Mouse (Mus musculus) cerebellum, adult (tissue): ENCODE results near the gene Gja5.
"Not testable (repeated sequence)": the region's sequence is repeated elsewhere in the genome, so short reads cannot be mapped to it uniquely, and the experiment has no call there.

Experiments used
- ATAC-seq: cut with Nextera tagmentation; 2 replicates; pipeline ENCODE4 v1.9.2; 2017; ENCODE audit warnings: mild to moderate bottlenecking, moderate library complexity, mixed read lengths; ENCODE audit not compliant: insufficient number of reproducible peaks, low FRiP score, low TSS enrichment

Gene Gja5

DNA sequence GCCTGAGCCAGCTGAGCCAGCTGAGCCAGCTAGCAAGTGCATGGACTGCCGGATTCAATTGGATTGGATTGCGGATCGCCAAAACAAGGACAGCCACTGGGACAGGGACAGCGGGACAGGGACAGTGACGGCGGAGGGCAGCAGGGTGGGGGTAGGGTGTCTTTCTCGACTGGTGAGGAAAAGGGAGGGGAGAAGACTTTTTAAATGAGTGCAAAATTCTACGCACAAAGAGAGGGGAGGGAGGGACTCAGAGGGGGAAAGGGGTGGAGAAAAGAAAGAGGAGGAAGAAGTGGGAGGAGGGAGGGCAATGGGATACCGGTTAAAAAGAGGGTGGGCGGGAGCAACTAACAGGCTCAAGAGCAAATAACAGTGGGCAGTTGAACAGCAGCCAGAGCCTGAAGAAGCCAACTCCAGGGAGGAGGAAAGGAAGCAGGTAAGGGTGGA lies 127.6 kb downstream of the Gja5 start:
- ATAC-seq, result no peak

DNA sequence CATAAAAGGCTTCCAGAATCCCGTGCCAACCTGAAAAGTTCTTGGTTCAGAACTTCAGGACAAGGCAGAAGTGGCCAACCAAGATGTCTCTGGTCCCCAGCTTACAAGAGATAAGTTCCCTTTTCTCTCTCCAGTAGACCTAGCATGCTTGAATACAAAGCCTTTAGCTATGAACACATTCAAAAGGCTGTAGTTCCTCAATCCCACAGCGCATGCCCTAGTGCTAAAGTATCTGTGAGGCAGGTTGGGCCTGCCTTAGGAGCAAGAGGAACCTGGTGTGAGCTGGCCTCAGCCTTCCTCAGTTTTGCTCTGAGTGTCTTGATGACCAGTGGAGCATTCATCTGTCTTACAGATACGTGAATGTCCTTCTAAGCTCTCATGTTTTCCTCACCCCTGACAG lies 131.1 kb downstream of the Gja5 start:
- no peak for ATAC-seq

DNA sequence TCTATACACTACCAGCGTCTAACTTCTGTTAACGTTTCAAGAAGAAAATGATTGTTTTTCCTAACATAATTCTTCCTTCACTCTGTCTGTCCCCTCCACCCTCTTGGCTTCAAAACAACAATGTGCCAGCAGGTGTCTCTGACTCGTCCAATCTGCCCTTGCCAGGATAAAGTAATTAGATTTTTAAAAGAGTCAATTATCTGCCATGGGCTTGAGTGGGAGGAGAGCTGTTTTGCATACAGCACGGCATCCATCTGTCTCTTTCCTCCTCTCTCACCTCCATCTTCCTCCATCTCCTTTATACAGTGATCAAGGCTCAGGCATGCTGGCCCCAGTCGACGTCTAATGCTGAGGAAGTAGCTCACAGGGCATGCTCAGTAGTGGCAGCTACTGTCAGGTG lies 132.6 kb downstream of the Gja5 start:
- no peak for ATAC-seq

DNA sequence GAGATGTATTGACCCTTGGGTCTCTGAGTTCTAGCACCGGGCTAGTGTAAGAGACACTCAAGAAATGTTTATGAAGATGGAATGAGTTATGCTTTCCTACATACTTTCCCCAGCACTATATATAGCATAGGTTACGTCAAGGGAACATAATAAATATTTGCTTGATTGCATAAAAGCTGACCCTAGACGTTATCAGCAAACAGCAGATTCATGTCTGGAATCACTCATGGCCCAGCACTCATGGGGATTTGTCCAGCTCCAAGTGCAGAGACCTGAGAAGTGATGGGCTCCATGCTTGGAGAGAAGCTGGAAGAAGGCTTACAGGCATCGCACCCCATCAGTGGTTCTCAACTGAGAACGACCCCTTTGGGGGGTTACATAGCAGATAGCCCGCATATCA lies 135.2 kb downstream of the Gja5 start:
- ATAC-seq, result no peak

DNA sequence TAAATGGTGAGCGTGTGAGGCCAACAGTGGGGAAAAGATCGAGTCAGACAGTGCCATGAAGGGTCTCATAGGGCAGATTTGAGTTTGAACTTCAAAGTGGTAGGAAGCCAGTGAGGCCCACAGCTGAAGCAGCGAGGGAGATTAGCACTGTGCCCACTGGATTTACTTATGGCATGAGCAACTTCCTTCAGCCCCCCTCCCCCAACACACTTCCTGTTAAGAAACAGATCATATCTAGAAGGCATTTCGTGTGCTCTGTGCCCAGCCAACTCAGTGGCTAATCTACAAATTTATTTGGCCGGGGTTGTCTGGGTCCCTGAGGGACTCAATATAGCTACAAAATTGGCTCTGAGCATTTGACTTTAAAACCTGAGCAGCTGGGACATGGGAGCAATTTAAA lies 139.7 kb downstream of the Gja5 start:
- no peak for ATAC-seq

DNA sequence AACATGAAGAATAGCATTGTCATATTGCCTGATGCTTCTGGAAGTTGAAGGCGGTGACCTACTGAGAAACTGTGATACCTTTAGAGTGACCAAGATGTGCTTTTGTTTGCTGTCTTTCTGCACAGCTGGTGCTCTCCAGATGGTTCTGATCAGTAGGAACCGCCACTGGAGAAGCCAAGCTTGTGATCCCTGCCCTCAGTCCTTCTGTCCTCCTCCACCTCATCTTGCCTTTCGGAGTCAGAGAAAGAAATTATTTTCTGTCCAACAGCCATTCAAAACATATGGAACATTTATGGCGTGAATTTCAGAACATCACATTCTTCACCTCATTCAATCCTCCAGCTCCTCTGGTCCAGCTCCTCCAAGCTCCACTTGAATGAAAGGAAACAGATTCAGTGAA lies 143.3 kb downstream of the Gja5 start:
- ATAC-seq, result no peak

DNA sequence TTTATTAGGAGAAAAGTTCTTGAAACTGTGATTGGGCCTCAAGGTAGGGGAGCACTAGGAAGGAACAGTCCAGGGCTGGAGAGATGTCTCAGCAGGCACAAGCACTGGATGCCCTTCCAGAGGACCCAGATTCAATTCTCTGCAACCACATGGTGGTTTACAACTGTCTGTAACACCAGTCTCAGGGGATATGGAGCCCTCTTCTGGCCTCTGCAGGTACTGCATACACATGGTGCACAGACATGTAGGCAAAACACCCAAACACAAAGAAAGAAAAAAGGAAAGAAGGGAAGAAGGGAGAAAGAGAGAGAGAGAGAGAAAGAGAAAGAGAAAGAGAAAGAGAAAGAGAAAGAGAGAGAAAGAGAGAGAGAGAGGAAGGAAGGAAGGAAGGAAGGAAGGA lies 143.9 kb downstream of the Gja5 start:
- no peak for ATAC-seq

DNA sequence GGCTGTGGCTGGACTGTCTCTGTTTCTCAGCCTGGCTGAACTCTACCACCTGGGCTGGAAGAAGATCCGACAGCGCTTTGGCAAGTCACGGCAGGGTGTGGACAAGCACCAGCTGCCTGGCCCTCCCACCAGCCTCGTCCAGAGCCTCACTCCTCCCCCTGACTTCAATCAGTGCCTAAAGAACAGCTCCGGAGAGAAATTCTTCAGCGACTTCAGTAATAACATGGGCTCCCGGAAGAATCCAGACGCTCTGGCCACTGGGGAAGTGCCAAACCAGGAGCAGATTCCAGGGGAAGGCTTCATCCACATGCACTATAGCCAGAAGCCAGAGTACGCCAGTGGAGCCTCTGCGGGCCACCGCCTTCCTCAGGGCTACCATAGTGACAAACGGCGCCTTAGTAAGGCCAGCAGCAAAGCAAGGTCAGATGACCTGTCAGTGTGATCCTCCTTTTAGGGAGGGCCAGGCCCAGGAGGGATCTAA lies 146.8 kb downstream of the Gja5 start:
- 0 out of 2 replicates have a peak, but pooled peaks have one; percentile 20 for ATAC-seq

DNA sequence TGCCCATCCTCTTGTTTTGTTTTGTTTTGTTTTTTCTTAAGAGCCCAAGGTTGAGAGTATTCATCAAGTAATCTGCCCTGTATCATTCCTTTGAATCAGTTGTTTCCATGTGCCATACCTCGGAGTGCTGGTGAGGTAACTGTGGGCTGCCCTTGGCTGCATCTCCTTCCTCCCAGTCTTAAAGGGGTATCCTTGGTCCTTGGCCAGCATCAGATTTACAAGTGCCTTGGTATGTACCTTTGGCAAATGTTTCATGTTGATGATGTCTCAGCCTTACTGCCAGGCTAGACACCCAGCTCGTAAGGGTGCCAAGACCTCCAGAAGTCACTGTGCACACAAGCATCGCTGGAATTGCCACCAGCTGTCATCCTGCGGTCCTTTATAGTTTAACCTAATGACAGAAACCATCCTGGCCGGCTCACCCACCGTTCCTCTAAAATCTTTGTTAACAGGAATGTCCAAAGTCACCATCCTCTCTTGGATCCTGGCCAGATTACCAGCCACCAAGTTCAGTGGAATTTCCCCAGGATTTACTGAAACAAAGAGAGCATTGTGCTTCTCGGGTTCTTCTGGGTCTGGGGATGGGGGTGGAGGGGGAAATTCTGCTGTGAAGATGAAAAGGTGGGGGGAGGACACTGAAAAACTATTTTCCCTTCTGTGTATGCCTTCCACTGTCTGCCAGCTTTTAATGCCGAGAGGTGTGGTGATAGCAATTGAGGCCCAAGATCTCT lies 147.7 kb downstream of the Gja5 start:
- no peak for ATAC-seq

DNA sequence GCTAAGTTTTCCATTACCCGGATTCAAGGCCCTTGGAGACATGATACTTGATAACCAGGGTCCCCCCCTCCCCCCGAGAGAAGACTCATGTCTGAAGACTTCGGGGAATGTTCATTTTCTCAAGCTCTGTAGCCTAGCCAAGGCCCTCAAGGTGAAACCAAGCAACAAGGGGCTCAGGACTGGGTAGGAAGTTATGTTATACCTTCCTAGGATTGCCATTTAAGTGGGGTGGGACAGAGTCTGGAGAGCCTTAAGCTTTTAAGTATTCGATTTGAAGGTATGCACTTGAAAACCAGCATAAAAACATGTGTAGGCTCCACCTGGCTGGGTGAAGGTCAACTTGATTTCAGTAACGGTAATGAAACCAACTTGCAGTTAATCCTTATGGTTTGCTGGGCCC lies 154.2 kb downstream of the Gja5 start:
- no peak for ATAC-seq

DNA sequence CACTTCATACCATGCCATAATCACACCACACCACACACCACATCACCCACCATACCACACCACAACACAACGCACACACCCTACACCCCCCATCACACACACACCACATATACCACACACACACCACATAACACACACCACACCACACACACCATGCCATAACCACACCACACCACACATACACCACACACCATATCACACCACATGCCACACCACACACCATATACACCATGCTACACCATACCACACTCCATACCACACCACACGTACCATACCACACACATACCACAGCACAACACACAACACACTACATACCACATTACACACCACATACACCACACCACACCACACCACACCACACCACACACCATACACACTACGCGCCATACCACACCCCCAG lies 155.6 kb downstream of the Gja5 start:
- no peak for ATAC-seq

DNA sequence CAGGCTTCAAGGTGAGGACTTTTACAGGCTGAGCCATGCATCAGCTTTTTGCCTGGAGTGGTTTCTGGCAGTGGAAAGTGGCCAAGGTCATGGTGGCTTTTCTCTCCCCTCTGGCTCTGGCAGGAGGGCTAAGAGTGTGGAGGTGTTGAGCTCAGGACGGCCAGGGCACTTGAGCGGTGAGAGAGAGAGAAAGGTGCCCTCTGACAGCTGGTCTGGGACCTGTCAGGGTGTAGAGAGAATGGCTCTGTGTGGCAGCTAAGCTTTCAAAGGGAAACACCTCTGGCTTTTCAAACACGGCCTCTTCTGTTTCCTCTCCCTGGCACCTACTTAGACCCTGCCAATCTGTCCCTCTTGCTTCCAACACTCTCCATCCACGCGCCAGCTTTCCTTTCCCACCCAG lies 158.3 kb downstream of the Gja5 start:
- no peak for ATAC-seq

DNA sequence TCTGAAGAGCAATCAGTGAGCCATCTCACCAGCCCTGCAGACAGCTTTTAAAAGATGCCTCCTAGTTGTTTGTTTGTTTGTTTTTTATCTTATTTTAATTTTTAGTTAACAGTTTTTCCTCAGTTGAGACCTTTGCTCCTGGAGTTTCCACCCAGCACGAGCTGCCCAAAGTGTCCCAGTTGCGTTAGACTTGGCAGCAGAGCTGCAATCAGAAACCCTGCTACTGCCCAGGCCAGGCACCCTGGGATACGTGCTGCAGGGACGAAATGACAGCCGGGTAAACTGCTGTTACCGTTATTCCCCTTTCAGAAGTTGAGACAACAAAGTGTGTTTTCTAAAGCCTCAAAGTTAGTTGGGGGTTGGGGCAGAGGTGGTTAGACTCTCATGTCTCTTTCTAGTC lies 159.6 kb downstream of the Gja5 start:
- ATAC-seq, result no peak

DNA sequence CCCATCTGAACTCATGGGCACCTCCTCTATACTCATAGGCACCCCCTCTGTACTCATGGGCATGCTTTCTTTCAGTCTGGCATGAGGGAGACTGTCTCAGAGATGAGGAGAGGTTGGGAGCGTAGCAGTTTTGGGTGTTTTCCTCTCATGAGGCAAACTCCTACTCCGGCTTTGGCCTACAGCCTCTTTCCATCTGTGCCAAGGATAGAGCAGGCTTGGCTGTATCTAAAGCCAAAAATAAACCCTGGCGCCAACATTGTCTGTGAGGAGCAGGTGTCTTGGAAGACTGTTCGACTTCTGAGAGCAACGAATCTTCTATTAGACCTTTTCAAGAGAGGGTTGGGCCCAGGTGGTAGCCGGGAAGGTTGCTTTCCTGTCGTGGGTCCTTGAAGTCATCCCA lies 165.1 kb downstream of the Gja5 start:
- ATAC-seq, result peak; percentile 81

DNA sequence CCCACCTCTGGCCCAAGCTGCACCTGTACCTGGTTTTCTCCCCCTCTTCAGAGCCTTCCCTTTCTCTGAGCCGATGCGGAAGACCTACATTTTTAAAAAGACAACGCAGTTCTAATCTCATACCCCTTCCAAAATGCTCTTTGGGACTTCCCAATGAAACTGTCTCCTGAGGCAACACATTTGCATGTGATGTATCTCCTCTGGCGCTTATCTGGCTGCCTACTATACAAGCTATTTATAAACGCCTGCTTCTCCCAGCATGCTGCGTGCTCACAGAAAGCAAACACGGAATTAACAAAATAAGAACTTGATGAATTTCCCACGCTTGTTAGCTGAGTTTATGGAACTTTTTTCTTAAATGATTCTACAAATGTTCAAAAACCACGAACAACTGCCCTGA lies 167.4 kb downstream of the Gja5 start:
- not testable (repeated sequence) for ATAC-seq

DNA sequence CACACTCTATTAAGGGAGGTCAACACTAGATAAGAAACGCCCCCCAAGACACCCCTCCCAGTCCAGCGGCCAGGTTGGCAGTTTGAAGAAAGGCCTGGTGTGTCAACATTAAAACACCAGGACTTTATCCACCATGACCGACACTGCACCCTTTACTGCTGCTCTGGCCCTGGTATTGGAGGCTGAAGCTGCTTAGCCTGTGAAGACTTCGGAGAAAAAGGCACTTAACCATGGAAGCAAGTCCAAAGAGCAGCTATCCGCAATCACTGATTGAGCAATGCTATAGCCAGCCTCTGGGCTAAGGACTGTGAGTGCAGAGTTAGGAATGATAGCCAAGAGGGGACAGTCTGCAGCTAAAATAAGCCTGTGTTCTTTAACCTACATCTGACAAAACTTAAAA lies 167.9 kb downstream of the Gja5 start:
- not testable (repeated sequence) for ATAC-seq

DNA sequence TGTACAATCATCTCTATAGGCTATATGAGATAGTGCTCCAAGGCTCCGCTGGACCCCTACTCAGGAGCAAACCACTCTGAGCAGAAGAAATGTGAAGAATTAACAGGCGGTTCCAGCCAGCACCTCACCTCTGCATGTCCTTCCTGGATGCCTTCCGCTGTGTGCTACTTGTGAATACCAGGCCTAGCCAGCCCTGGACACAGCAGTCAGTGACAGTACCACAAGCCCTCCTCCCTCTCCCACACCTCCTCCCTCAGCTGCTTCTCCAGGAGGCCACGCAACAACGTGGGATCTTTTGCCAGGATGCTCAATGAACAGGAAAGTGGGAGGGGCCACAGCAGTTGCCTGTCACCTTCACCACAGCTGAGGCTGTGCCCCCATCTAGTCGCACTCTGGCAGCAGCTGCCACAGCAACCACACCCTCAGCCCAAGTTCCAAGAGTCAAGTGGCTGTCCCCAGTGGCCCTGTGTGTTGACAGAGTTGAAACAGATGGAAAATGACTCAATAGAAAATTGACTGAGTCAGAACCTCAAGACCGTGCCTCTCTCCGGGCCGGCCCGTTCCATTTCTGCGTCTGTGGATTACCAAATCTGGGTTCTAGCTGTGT lies 171.4 kb downstream of the Gja5 start:
- ATAC-seq, result not testable (repeated sequence)

DNA sequence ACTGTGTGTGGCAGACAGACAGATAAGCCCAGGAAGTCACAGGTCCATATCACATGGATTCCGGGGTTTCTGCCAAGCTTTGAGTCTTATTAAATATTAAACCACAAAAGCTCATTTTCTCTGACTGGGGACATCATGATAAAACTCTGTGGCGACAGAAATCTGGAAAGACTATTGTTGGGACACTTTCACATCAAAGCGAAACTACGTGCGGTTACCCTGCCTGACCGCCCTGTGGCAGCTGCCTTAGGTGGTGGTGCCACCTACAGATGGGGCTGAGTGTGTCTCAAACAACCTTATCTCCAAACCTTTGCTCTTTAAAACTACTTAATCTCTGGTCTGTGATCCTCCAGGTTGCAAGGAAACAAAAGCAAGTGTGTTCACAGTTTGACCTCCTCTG lies 171.9 kb downstream of the Gja5 start:
- peak; percentile 77; the same call in 1 of the 2 replicates for ATAC-seq

DNA sequence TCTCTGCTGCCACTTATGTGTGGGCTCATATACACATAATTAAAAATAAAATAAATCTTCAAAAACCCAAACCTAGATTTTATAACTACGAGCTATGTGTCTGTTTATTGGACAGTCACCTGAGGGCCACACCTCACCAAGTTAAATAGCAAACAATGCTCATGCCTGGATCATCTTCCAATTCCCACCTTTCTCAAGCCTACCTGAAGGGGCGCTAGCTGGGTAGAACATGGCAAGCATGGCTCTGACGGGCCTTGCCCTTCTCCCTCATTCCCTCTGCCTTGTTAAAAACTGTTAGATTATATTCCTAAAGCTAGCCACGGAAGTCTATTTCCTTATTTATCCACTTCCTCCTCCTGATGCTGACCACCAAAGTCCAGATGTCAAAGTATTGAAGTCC lies 173.9 kb downstream of the Gja5 start:
- no peak for ATAC-seq

DNA sequence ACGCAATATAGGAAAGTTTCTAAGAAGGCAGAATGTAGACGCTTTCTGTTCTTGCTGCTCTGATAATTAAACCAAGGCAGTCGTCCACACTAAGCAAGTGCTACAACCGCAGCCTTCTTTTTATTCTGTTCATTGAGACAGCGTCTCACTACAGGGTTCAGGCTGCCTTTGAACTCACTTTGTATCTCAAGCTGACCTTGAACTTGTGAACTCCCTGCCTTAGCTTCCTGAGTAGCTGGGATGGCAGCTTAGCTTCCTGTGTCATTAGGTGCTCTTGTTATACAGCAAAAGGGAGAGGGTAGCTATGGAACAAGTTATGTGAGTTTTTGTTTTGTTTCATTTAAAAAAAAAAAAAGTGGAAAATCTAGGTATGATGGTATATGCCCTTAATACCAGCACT lies 177.7 kb downstream of the Gja5 start:
- ATAC-seq, result no peak

DNA sequence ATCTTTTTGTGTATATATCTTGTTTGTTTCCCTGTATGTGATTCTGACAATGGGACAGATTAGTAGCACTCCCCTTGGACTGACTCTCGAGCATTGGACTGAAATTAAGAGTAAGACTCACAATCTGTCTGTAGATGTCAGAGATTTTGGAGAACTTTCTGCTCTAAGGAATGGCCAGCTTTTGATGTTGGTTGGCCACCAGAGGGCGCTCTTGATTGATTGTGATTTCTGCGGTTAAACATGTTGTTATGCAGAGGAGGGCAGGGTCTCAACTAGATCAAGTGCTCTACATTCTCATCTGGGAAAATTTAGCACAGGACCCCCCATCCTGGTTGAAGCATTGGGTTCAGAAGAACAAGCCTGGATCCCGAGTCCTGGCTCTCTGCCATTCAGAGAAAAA lies 182.8 kb downstream of the Gja5 start:
- ATAC-seq, result no peak

DNA sequence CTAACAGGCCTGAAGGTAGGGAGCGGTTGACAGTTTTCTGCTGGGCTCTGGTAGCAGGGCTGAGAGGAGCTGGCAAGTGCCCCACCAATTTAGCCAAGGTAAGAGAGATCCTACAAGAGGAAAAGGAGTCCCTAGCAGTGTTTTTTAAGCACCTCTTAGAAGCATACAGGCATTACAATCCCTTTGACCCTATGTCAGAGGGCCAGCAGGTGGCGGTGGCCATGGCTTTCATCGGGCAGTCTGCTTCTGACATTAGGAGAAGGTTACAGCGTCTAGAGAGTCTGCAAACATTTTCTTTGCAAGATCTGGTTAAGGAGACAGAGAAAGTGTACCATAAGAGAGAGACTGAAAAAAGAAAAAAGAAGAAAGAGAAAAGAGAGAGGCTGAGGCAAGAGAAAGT lies 183.8 kb downstream of the Gja5 start:
- ATAC-seq, result not testable (repeated sequence)
